Mouse (Mus musculus) liver, embryonic 16.5 days (tissue): ENCODE results near the gene Ltk. TPM values are rescaled to one million over a fixed set of nuclear protein-coding genes. Genes with fewer than 3 reads are reported as not detected.

Experiments used
- ATAC-seq: fragments of 200-750 bp; cut with Nextera tagmentation; 2 replicates; pipeline ENCODE4 v1.8.0; 2017; ENCODE audit warnings: low read depth, mild to moderate bottlenecking, moderate number of reproducible peaks, moderate library complexity
- H3K27ac ChIP-seq: fragments of 300-500 bp; sonication (generic); 2 replicates; pipeline ENCODE4 v1.5.1; 2014; ENCODE audit warnings: mild to moderate bottlenecking, low read length
- H3K27me3 ChIP-seq: fragments of 300-500 bp; sonication (generic); 2 replicates; pipeline ENCODE4 v1.6.1; 2014; ENCODE audit warnings: low read depth, low read length, mixed read lengths; ENCODE audit not compliant: control insufficient read depth, insufficient read depth
- H3K36me3 ChIP-seq: fragments of 300-500 bp; sonication (generic); 2 replicates; pipeline ENCODE4 v1.6.1; 2014; ENCODE audit warnings: mild to moderate bottlenecking; ENCODE audit not compliant: control insufficient read depth, insufficient read depth
- H3K4me1 ChIP-seq: fragments of 300-500 bp; sonication (generic); 2 replicates; pipeline ENCODE4 v1.6.1; 2014; ENCODE audit warnings: low read depth, low read length, mixed read lengths; ENCODE audit not compliant: control insufficient read depth
- H3K4me2 ChIP-seq: fragments of 300-500 bp; sonication (generic); 2 replicates; pipeline ENCODE4 v1.6.1; 2014; ENCODE audit warnings: low read depth, low read length, mixed read lengths
- H3K4me3 ChIP-seq: fragments of 300-500 bp; sonication (generic); 2 replicates; pipeline ENCODE4 v1.5.1; 2014; ENCODE audit warnings: low read depth, mild to moderate bottlenecking, low read length
- H3K9ac ChIP-seq: fragments of 300-500 bp; sonication (generic); 2 replicates; pipeline ENCODE4 v1.6.1; 2014; ENCODE audit warnings: low read depth, low read length
- H3K9me3 ChIP-seq: fragments of 300-500 bp; sonication (generic); replicated peaks from 2 replicates; pipeline ENCODE4 v1.6.1; 2016; ENCODE audit warnings: low read length; ENCODE audit not compliant: control insufficient read depth
- WGBS: fragments of 180-500 bp; shearing (Covaris S2); extraction: QIAGEN DNeasy Blood & Tissue Kit; methylation state at CpG from one replicate; pipeline ENCODE4 v1.1.7; 2014; ENCODE audit not compliant: insufficient replicate concordance; 5-methylcytosine and 5-hydroxymethylcytosine counted together
- polyA plus RNA-seq: library from polyadenylated mRNA; unstranded; fragments of >200 nt; fragmentation: Nextera tagmentation; extraction: Ambion mirVana; gene quantifications from 2 replicates; pipeline ENCODE4 v1.2.1, GENCODE M21; 2015

The Ltk gene
- polyA plus RNA-seq, 1 experiment from 2014 or later: 0.06 TPM

DNA sequence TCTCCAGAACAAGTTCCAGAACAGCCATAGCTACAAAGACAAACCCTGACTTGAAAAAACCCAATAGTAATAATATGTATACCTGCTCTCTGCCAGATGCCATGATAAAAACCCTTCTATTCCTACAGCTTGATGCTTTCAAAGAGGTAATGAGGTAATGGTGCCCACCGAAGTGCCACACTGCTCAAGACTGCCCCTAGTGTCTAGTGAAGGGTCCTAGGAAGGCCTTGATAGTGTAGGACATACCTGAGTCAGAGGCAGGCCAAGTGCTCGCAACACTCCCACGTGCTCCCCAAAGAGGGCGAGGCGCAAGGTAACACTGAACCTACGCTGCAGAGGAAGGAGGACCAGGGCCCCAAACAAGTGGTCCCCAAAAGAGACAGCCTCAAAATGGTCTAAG lies 7.0 kb upstream of the Ltk start:
- Histone ChIP-seq H3K9ac (no peak overlapping the region), H3K36me3 (peaks cover 12% of the 10 kb centered on the region; the same call in 1 of the 2 replicates), H3K4me1 (no peaks in the 10 kb centered on the region), H3K4me3 (no peak overlapping the region), H3K9me3 (no peaks in the 10 kb centered on the region), H3K27ac (no peak overlapping the region), H3K4me2 (no peak overlapping the region), H3K27me3 (no peaks in the 10 kb centered on the region)
- WGBS: 81% methylated on average over 6 of the region's 6 CpGs
- ATAC-seq: no peak

GRCm38 (mm10) chr2:119763924-119764323 lies 3.7 kb upstream of the Ltk start:
- no peak overlapping the region for H3K4me2 ChIP-seq

DNA sequence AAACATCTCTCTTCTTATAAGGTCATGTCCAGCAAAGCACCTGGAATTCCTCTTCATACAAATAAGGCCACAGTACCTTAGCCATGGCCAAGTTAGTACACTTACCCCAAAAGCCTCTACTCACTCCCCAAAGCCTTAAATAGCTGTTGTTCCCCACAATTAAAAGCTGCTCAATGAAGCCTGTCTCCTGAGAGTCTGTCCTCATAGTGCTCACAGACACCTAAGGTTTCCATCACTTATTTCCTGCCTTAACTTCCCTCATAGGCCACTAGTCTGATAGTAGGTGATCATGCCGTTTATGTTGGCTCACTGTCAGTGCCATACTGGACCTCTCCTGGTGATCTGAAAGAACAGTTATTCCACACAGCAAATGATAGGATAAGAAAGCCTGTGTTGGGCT lies 2.0 kb upstream of the Ltk start:
- WGBS: 50% methylated on average over 1 of the region's 1 CpGs
- Histone ChIP-seq H3K36me3 (0 out of 2 replicates have a peak, but pooled peaks cover 3% of the 10 kb centered on the region), H3K4me1 (peaks cover 8% of the 10 kb centered on the region; the same call in 1 of the 2 replicates), H3K9ac (no peak overlapping the region), H3K27me3 (peaks cover 43% of the 10 kb centered on the region), H3K27ac (no peak overlapping the region), H3K4me3 (no peak overlapping the region), H3K9me3 (no peaks in the 10 kb centered on the region), H3K4me2 (no peak overlapping the region)
- ATAC-seq: no peak

More at GRCm38 (mm10) chr2:119763924-119764323, 3.7 kb upstream of the Ltk start:
- Histone ChIP-seq H3K27me3 (peaks cover 27% of the 10 kb centered on the region), H3K4me1 (peaks cover under 1% of the 10 kb centered on the region; the same call in 1 of the 2 replicates), H3K9ac (no peak overlapping the region), H3K27ac (no peak overlapping the region), H3K9me3 (no peaks in the 10 kb centered on the region), H3K36me3 (0 out of 2 replicates have a peak, but pooled peaks cover 4% of the 10 kb centered on the region), H3K4me3 (no peak overlapping the region)
- ATAC-seq: no peak
- WGBS: 66% methylated on average over 4 of the region's 4 CpGs

- Histone ChIP-seq H3K9ac (no peak overlapping the region), H3K4me1 (peaks cover 8% of the 10 kb centered on the region; the same call in 1 of the 2 replicates), H3K9me3 (no peaks in the 10 kb centered on the region), H3K36me3 (no peaks in the 10 kb centered on the region), H3K4me2 (peak overlapping the region; percentile 77), H3K27me3 (peaks cover 64% of the 10 kb centered on the region), H3K4me3 (peak overlapping the region; percentile 61), H3K27ac (no peak overlapping the region)
- 4% methylated on average over 44 of the region's 44 CpGs for WGBS
- no peak for ATAC-seq
These were observed 1.1 kb downstream of the Ltk start for GRCm38 (mm10) chr2:119758844-119759835.

DNA sequence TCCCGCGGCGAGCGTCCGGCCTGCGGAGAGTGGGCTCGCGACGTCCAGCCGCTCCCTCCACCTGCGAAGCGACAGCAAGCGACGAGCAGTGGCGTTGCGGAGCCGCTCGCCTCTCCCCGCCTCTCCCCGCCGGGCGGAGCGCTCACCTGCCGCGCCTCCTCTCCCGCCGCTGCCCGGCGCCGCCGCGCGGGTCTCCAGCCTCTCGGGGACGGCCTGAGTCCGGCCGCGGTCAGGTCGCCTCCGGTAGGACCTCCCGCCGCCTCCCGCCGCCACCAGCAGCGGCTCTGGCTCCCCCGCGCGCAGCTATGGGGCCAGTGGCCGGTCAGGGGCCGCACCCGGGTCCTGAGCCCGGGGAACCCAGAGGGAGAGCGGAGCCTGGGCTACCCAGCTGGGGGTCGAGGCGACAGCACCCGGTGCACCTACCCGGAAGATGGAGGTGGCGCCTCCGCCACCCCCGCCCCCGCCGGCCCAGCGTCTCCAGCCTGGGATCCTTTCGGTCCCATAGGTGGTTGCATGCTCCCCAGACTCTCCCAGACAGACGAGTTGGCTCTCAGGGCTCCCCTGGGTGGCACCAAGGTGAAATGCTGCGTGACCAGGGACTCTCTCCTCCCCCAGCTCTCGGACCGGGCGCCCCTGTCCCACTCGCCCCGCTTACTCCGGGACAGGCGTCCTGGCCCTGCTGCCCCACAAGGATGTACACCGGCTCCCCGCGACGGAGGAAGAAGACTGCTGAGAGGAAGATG lies 2.0 kb downstream of the Ltk start:
- Histone ChIP-seq H3K9ac (peak overlapping the region; percentile 3; the same call in 1 of the 2 replicates), H3K27ac (no peak overlapping the region), H3K4me1 (peaks cover 8% of the 10 kb centered on the region; the same call in 1 of the 2 replicates), H3K27me3 (peaks cover 70% of the 10 kb centered on the region), H3K36me3 (no peaks in the 10 kb centered on the region), H3K4me2 (peak overlapping the region; percentile 77), H3K4me3 (peak overlapping the region; percentile 61), H3K9me3 (no peaks in the 10 kb centered on the region)
- 1% methylated on average over 50 of the region's 77 CpGs for WGBS
- peak; percentile 16; the same call in 1 of the 2 replicates for ATAC-seq

GRCm38 (mm10) chr2:119757601-119758100 lies 2.6 kb downstream of the Ltk start:
- Histone ChIP-seq H3K9me3 (no peaks in the 10 kb centered on the region), H3K36me3 (no peaks in the 10 kb centered on the region), H3K4me3 (peak overlapping the region; percentile 61), H3K27ac (no peak overlapping the region), H3K4me1 (peaks cover 8% of the 10 kb centered on the region; the same call in 1 of the 2 replicates), H3K4me2 (peak overlapping the region; percentile 77), H3K27me3 (peaks cover 70% of the 10 kb centered on the region), H3K9ac (no peak overlapping the region)
- 5% methylated on average over 29 of the region's 31 CpGs for WGBS
- 0 out of 2 replicates have a peak, but pooled peaks have one; percentile 27 for ATAC-seq

DNA sequence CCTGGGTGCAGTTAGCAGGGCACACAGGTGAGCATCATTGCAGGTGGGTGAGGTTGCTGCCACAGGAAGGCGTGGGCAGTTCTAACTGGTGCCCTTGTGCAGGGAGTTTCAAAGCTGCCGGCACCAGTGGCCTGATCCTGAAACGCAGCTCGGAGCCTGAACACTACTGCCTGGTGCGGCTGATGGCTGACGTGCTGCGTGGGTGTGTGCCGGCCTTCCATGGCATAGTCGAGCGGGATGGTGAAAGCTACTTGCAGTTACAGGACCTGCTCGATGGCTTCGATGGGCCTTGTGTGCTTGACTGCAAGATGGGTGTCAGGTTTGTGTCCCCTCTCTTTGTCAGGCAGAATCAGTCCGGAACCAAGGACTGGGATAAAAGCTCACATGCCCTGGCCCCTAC lies 11.0 kb downstream of the Ltk start:
- Histone ChIP-seq H3K4me1 (peaks cover 10% of the 10 kb centered on the region), H3K27ac (no peak overlapping the region), H3K9ac (no peak overlapping the region), H3K36me3 (no peaks in the 10 kb centered on the region), H3K9me3 (no peaks in the 10 kb centered on the region), H3K4me2 (no peak overlapping the region), H3K27me3 (peaks cover 26% of the 10 kb centered on the region), H3K4me3 (no peak overlapping the region)
- 71% methylated on average over 13 of the region's 13 CpGs for WGBS
- ATAC-seq: no peak

DNA sequence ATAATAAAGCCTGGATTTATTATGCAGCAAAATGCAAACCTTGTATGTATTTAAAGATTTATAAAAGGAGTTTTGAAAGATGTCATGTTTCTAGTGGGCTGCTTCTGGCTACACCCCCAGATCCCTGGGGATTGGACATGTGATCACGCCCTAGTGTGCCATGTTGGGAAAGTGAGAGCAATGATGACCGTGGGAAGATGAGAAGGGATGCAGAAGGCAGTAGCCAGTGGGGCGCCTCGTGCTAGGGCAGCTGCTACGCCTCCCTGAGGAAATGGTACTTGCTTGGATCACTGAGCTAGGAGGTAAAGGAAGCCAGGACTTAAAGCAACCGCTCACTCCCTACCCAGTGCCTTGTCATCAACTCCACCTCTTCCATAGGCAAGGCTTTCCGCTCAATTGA lies 12.7 kb downstream of the Ltk start:
- WGBS: 55% methylated on average over 7 of the region's 7 CpGs
- no peak overlapping the region for H3K9ac ChIP-seq
- no peak overlapping the region for H3K4me3 ChIP-seq
- H3K4me2 ChIP-seq: no peak overlapping the region
- H3K4me1 ChIP-seq: peaks cover 27% of the 10 kb centered on the region
- ATAC-seq: no peak
- H3K36me3 ChIP-seq: no peaks in the 10 kb centered on the region
- H3K9me3 ChIP-seq: no peaks in the 10 kb centered on the region
- peaks cover 36% of the 10 kb centered on the region for H3K27me3 ChIP-seq
- H3K27ac ChIP-seq: no peak overlapping the region
